Mouse (Mus musculus): ENCODE measurements around the gene Gm3448. TPM values are rescaled to one million over a fixed set of nuclear protein-coding genes. Genes with fewer than 3 reads are reported as not detected.
A peak's percentile ranks its signal among the peaks of the same experiment; 100 is the strongest.
"Not testable (repeated sequence)": the region's sequence is repeated elsewhere in the genome, so short reads cannot be mapped to it uniquely, and the experiment has no call there.

Gene Gm3448
- total RNA-seq, 2 experiments from 2014 or later, result 0.67 to 1.2 TPM

- H3K27ac ChIP-seq; H3K4me3 ChIP-seq; intact Hi-C loops (cut with DNase I); DNase-seq: not testable (repeated sequence)
Observed at GRCm38 (mm10) chr17:15000047-15000446, 41.3 kb downstream of the Gm3448 start.

GRCm38 (mm10) chr17:14994140-14994539 lies 47.2 kb downstream of the Gm3448 start:
- DNase-seq; H3K27ac ChIP-seq; H3K4me3 ChIP-seq; intact Hi-C loops (cut with DNase I): not testable (repeated sequence)

DNA sequence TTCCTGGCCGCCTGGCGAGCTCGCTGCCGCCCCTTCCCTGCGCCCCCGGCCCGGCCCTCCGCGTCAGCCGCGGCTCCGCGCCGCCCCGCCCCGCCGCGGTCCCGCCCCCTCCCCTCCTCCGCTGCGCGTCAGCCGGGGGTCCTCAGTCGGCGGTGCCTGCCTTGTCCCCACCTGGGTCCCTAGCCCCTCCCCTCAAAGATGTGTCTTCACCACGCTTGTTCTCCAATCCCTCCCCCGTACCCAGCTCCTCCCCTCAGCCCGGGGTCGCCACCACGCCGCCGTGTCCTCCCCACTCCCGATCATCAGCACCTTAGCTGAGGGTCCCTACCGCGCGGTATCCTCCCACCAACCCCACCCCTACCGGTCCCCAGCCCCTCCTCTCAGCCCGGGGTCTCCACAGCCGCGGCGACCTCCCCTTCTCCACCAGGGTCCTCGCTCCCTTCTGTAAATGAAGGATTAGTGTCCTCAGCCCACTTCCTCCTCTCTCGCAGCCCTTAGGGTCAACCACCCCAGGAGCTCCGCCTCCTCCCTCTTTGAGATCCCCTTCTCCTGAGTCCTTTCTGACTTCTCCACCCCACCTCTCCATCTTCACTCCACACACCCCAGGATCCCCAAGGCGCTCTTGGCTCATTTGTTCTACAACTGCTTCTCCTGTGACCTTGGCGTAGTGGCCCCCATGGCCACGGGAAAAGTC lies 48.1 kb downstream of the Gm3448 start:
- intact Hi-C loops (cut with DNase I); H3K4me3 ChIP-seq; H3K27ac ChIP-seq; DNase-seq: not testable (repeated sequence)

- DNase-seq; H3K27ac ChIP-seq; intact Hi-C loops (cut with DNase I); H3K4me3 ChIP-seq: not testable (repeated sequence)
Observed at GRCm38 (mm10) chr17:14992522-14993138, 48.7 kb downstream of the Gm3448 start.

DNA sequence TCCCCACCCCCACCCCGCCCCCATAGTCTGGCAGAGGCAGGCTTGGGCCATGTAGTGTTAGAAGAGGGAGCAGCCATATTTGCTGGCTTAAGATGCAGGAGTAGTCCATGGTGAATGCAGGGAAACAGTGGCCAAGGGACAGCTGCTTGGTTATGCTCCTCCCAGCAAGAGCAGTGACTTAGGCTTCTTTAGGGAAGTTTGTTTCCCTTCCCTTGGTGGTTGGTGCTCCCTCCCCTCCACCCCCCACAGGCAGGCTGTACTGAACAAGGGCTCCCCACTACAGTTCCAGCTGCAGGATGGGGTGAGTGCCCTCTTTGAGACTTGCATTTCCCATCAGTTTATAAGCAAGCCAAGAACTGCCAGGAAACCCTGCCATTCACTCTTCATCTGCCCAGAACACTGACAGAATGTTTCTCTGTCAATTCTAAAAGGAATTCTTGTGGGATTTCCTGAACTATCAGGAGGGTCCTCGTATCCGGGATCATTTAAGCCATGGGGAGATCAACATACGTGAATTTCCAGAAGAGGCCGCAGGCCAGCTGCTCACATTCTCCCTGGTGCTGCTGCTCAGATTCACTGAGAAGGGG lies 51.1 kb downstream of the Gm3448 start:
- H3K4me3 ChIP-seq; intact Hi-C loops (cut with DNase I): not testable (repeated sequence)
- peak overlapping the region; percentile 51; the same call in 1 of the 2 replicates for H3K27ac ChIP-seq
- peak; percentile 1 for DNase-seq

DNA sequence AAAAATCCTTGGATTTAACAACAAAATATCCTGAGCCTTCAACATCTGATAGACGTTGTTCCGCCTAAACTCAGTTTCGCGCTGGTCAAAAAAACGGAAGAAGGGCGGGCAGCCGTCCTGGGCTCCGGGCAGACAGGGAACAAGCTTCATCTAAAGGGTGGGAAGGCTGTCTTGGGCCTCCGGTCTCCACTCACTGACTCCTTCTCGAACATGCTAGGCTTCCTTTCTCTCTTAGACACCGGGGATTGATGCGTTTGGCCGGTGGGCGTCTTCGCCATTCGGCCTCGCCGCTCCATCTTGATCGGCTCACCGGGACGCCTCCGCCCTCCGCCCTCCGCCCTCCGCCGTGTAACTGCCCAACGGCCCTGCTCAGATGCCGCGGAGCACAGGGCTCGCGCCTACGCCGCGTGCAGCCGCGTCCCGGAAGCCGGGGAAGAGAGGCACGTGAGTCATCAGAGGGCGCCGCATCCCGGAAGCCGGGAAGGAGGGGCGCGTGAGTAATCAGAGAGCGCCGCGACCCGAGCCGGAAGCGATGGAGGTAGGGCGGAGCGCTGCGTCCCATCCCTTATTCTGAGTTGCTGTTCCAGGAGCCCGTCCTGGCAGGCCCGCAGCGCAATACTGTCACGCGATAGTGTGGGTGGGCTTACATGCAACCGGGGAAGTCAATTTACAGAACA lies 62.8 kb downstream of the Gm3448 start, which contains the start of the genes 9030025P20Rik and Gm3417:
TSS of gene 9030025P20Rik (plus strand) at position 107 of the 677 bp plus-strand sequence.
TSS of gene Gm3417 (minus strand) at position 429 of the 677 bp plus-strand sequence.
- peak within 1 kb of the TSS; percentile 51 for H3K4me3 ChIP-seq
- H3K27ac ChIP-seq; intact Hi-C loops (cut with DNase I); DNase-seq: not testable (repeated sequence)

GRCm38 (mm10) chr17:14977718-14978361 lies 63.5 kb downstream of the Gm3448 start:
- H3K4me3 ChIP-seq, result peak overlapping the region; percentile 51
- DNase-seq; H3K27ac ChIP-seq; intact Hi-C loops (cut with DNase I): not testable (repeated sequence)

GRCm38 (mm10) chr17:14968373-14968913 lies 72.9 kb downstream of the Gm3448 start:
- H3K4me3 ChIP-seq; intact Hi-C loops (cut with DNase I); DNase-seq: not testable (repeated sequence)

GRCm38 (mm10) chr17:14961557-14962154 lies 79.7 kb downstream of the Gm3448 start:
- H3K27ac ChIP-seq; DNase-seq; intact Hi-C loops (cut with DNase I); H3K4me3 ChIP-seq: not testable (repeated sequence)

More at GRCm38 (mm10) chr17:14968373-14968913, 72.9 kb downstream of the Gm3448 start:
- H3K27ac ChIP-seq, result not testable (repeated sequence)

DNA sequence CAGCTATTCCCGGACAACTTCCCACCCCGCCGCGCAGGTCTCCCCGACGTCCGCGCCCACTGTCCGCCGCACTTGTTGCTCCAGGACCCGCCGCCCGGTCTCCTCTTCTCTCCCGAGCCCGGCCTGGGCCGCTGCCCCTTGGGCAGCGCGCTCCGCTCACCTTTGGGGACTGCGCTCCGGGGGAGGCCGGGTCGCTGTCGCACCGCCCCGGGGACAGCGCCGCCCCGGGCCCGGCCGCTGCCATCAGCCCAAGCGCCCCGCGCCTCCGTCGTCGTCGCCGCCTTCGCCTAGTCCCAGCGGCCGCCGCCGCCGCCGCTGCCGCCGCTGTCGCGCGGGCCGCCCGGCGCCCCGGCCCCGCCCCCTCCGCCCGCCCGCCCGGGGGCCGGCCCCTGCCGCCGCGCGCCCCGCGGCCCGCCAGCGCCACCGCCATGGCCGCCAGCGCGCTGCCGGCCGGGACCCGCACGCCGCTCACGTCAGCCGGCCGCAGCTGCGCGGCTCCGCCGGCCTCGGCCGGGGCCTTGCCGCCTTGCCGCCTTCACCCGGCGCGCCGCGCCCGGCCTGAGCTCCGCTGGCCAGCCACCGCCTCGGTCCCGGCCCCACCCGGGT lies 80.3 kb downstream of the Gm3448 start, which contains the start of gene Phf10:
TSS of gene Phf10 (minus strand) at position 323 of the 606 bp plus-strand sequence.
- peak within 1 kb of the TSS; percentile 77 for H3K4me3 ChIP-seq
- peak within 1 kb of the TSS; percentile 87 for H3K27ac ChIP-seq
- DNase-seq, result peak; percentile 64
- intact Hi-C loops (cut with DNase I), result not testable (repeated sequence)

DNA sequence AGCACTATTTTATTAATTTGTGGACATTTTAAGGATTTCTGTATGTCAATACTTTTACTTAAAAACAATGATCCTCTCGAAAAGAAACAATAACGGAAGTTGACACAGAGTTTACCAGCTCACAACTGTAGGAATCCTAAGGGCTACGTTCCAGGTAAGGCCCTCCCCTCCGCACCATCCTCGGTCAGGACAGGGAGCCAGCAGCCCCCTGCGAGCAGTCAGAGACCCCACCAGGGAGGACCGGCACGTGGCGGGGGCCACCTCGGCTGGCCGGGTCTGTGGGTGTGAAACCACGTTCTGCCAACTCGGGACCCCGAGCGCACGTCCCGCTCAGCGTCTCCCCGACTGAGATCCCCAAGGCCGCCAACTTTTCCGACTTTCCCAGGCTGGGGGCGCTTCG lies 80.8 kb downstream of the Gm3448 start:
- TF ChIP-seq CTCF (IDR thresholded peaks at IDR 0.05), result no peak
- Histone ChIP-seq H3K4me3 (peak overlapping the region; percentile 77), H3K27ac (peak overlapping the region; percentile 87)
- intact Hi-C loops (cut with DNase I), result no loop called here
- peak; percentile 56 for DNase-seq
